Mouse (Mus musculus): ENCODE data around the gene Lce3b. TPM values are rescaled to one million over a fixed set of nuclear protein-coding genes. Genes with fewer than 3 reads are reported as not detected.

Lce3b gene
- not detected in 2 replicates for polyA plus RNA-seq (2014; fragmentation: Nextera tagmentation; extraction: Ambion mirVana)

- Histone ChIP-seq H3K36me3 (ENCODE audit: control insufficient read depth, insufficient read depth, low read length) (no peaks in the 10 kb centered on the region), H3K27me3 (ENCODE audit: control insufficient read depth, insufficient read depth, low read length) (no peaks in the 10 kb centered on the region), H3K9me3 (ENCODE audit: control insufficient read depth, low read length) (no peaks in the 10 kb centered on the region), H3K27ac (ENCODE audit: low read depth, low read length) (no peak within 1 kb of the TSS), H3K9ac (replicated peaks; ENCODE audit: low read depth, low read length) (no peak within 1 kb of the TSS), H3K4me3 (ENCODE audit: low read depth, low read length) (no peak within 1 kb of the TSS), H3K4me1 (ENCODE audit: control insufficient read depth, insufficient read depth, low read length) (no peaks in the 10 kb centered on the region), H3K4me2 (ENCODE audit: low read depth, low read length) (no peak within 1 kb of the TSS)
- no peak for ATAC-seq (ENCODE audit: low read depth)
- 66% methylated on average over 2 of the region's 2 CpGs for WGBS
These were observed at the start of gene Lce3b for GRCm38 (mm10) chr3:92932679-92933078. Gene Lce3b (plus strand): TSS chr3:92932979.

DNA sequence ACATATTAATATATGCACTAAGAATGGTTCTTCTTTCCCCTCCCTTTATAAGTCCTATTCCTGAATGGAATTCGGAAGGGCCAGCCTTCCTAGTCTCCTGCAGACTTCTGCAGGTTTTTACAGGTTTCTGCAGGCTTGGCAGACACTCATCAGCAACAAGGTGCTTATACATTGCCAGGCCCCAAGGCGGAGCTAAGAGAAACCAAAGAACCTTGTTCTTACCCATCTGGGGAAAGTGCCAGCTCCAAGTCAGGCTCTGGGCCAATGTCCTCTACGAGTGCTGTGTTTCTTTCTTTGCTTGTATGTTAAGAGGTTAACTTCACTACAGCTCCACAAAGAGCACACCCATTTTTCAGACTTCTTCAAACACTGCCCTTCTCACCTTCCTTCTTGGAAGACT, 38.7 kb upstream of the Lce3b start:
- WGBS, result 76% methylated on average over 3 of the region's 3 CpGs
- no peak for ATAC-seq (ENCODE audit: low read depth)
- Histone ChIP-seq H3K9ac (replicated peaks; ENCODE audit: low read depth, low read length) (no peak overlapping the region), H3K4me3 (ENCODE audit: low read depth, low read length) (no peak overlapping the region), H3K4me1 (ENCODE audit: control insufficient read depth, insufficient read depth, low read length) (no peaks in the 10 kb centered on the region), H3K4me2 (ENCODE audit: low read depth, low read length) (no peak overlapping the region), H3K27ac (ENCODE audit: low read depth, low read length) (no peak overlapping the region), H3K27me3 (ENCODE audit: control insufficient read depth, insufficient read depth, low read length) (no peaks in the 10 kb centered on the region), H3K9me3 (ENCODE audit: control insufficient read depth, low read length) (no peaks in the 10 kb centered on the region), H3K36me3 (ENCODE audit: control insufficient read depth, insufficient read depth, low read length) (no peaks in the 10 kb centered on the region)

GRCm38 (mm10) chr3:92894489-92894888, 38.3 kb upstream of the Lce3b start:
- 63% methylated on average over 1 of the region's 1 CpGs for WGBS
- no peaks in the 10 kb centered on the region for H3K27me3 ChIP-seq (ENCODE audit: control insufficient read depth, insufficient read depth, low read length)

DNA sequence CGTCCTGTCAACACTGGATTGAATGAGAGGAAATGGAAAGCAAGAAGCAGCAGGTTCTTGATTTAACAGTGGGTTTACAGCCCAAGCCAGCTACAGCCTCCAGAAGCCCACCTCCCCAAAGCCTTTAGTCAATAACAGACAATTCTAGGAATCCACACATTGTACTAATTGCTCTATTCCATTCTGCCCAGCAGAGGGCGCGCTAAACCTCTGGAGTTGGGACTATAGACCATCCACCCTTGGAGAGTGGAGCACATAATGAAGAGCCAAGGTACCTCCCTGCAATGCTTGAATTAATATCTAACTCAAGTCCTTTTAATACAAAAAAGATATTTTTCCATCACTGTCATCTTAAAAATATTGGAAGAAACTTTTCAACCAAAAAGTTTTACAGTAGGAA, 29.8 kb upstream of the Lce3b start:
- H3K9me3 ChIP-seq (ENCODE audit: control insufficient read depth, low read length), result no peaks in the 10 kb centered on the region
- no peaks in the 10 kb centered on the region for H3K4me1 ChIP-seq (ENCODE audit: control insufficient read depth, insufficient read depth, low read length)
- H3K27me3 ChIP-seq (ENCODE audit: control insufficient read depth, insufficient read depth, low read length), result no peaks in the 10 kb centered on the region
- H3K9ac ChIP-seq (replicated peaks; ENCODE audit: low read depth, low read length), result no peak overlapping the region
- no peak for ATAC-seq (ENCODE audit: low read depth)
- H3K4me2 ChIP-seq (ENCODE audit: low read depth, low read length), result no peak overlapping the region
- H3K36me3 ChIP-seq (ENCODE audit: control insufficient read depth, insufficient read depth, low read length), result no peaks in the 10 kb centered on the region
- 27% methylated on average over 3 of the region's 3 CpGs for WGBS
- H3K27ac ChIP-seq (ENCODE audit: low read depth, low read length), result no peak overlapping the region
- H3K4me3 ChIP-seq (ENCODE audit: low read depth, low read length), result no peak overlapping the region

More at GRCm38 (mm10) chr3:92894489-92894888, 38.3 kb upstream of the Lce3b start:
- H3K4me2 ChIP-seq (ENCODE audit: low read depth, low read length), result no peak overlapping the region
- H3K4me1 ChIP-seq (ENCODE audit: control insufficient read depth, insufficient read depth, low read length), result no peaks in the 10 kb centered on the region
- no peak overlapping the region for H3K9ac ChIP-seq (replicated peaks; ENCODE audit: low read depth, low read length)
- no peak for ATAC-seq (ENCODE audit: low read depth)
- H3K27ac ChIP-seq (ENCODE audit: low read depth, low read length), result no peak overlapping the region
- no peaks in the 10 kb centered on the region for H3K36me3 ChIP-seq (ENCODE audit: control insufficient read depth, insufficient read depth, low read length)
- H3K4me3 ChIP-seq (ENCODE audit: low read depth, low read length), result no peak overlapping the region
- H3K9me3 ChIP-seq (ENCODE audit: control insufficient read depth, low read length), result no peaks in the 10 kb centered on the region

GRCm38 (mm10) chr3:92903640-92904039, 29.1 kb upstream of the Lce3b start:
- Histone ChIP-seq H3K36me3 (ENCODE audit: control insufficient read depth, insufficient read depth, low read length) (no peaks in the 10 kb centered on the region), H3K4me2 (ENCODE audit: low read depth, low read length) (no peak overlapping the region), H3K27ac (ENCODE audit: low read depth, low read length) (no peak overlapping the region), H3K4me1 (ENCODE audit: control insufficient read depth, insufficient read depth, low read length) (no peaks in the 10 kb centered on the region), H3K4me3 (ENCODE audit: low read depth, low read length) (no peak overlapping the region), H3K9me3 (ENCODE audit: control insufficient read depth, low read length) (no peaks in the 10 kb centered on the region), H3K27me3 (ENCODE audit: control insufficient read depth, insufficient read depth, low read length) (no peaks in the 10 kb centered on the region), H3K9ac (replicated peaks; ENCODE audit: low read depth, low read length) (no peak overlapping the region)
- ATAC-seq (ENCODE audit: low read depth), result peak; percentile 79
- WGBS, result 30% methylated on average over 4 of the region's 4 CpGs

- ATAC-seq (ENCODE audit: low read depth), result no peak
- H3K9ac ChIP-seq (replicated peaks; ENCODE audit: low read depth, low read length), result no peak overlapping the region
- H3K27ac ChIP-seq (ENCODE audit: low read depth, low read length), result no peak overlapping the region
- 65% methylated on average over 3 of the region's 3 CpGs for WGBS
- H3K36me3 ChIP-seq (ENCODE audit: control insufficient read depth, insufficient read depth, low read length), result no peaks in the 10 kb centered on the region
- H3K27me3 ChIP-seq (ENCODE audit: control insufficient read depth, insufficient read depth, low read length), result no peaks in the 10 kb centered on the region
- no peaks in the 10 kb centered on the region for H3K9me3 ChIP-seq (ENCODE audit: control insufficient read depth, low read length)
- no peaks in the 10 kb centered on the region for H3K4me1 ChIP-seq (ENCODE audit: control insufficient read depth, insufficient read depth, low read length)
- no peak overlapping the region for H3K4me3 ChIP-seq (ENCODE audit: low read depth, low read length)
- no peak overlapping the region for H3K4me2 ChIP-seq (ENCODE audit: low read depth, low read length)
These were observed 27.6 kb upstream of the Lce3b start for GRCm38 (mm10) chr3:92905182-92905581.

DNA sequence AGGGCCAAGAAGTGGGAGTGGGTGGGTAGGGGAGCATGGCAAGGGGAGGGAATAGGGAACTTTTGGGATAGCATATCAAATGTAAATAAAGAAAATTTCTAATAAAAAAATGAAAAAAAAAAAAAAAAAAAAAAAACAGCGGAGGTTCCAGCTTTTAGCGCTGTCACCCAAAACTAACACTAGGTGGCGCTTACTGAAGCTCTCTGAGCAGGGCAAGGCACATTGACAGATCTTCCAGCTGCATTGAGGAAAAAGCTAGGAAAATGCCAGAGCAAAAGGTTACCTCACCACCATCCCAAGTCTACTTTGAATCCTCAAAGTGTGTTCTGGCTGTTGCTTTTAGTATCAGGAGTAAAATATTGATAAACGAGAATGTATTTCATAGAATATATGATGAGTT, 25.2 kb upstream of the Lce3b start:
- 34% methylated on average over 4 of the region's 4 CpGs for WGBS
- no peak overlapping the region for H3K9ac ChIP-seq (replicated peaks; ENCODE audit: low read depth, low read length)
- no peaks in the 10 kb centered on the region for H3K9me3 ChIP-seq (ENCODE audit: control insufficient read depth, low read length)
- no peak overlapping the region for H3K4me2 ChIP-seq (ENCODE audit: low read depth, low read length)
- ATAC-seq (ENCODE audit: low read depth), result peak; percentile 75; the same call in 1 of the 2 replicates
- H3K4me1 ChIP-seq (ENCODE audit: control insufficient read depth, insufficient read depth, low read length), result no peaks in the 10 kb centered on the region
- no peaks in the 10 kb centered on the region for H3K36me3 ChIP-seq (ENCODE audit: control insufficient read depth, insufficient read depth, low read length)
- H3K4me3 ChIP-seq (ENCODE audit: low read depth, low read length), result no peak overlapping the region
- H3K27ac ChIP-seq (ENCODE audit: low read depth, low read length), result no peak overlapping the region
- H3K27me3 ChIP-seq (ENCODE audit: control insufficient read depth, insufficient read depth, low read length), result no peaks in the 10 kb centered on the region

DNA sequence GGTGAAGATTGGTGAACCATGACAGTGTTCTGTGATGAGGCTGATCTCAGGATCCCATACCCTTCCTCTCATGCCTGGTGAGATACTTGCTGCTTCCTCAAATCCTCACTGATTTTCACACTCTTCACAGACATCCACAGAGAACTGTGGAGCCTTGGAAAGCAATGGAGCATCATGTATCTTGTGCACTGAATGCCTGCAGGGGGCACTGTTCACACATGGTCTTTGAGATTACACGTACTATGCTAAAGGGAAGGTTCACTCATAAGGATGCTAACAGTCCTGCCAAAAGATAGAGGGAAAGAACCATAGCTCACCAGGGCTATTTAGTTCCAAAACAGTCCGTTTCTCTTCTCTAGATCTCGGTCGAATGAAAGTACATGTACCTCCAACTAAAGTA, 12.4 kb upstream of the Lce3b start:
- Histone ChIP-seq H3K4me1 (ENCODE audit: control insufficient read depth, insufficient read depth, low read length) (no peaks in the 10 kb centered on the region), H3K27me3 (ENCODE audit: control insufficient read depth, insufficient read depth, low read length) (no peaks in the 10 kb centered on the region), H3K27ac (ENCODE audit: low read depth, low read length) (no peak overlapping the region), H3K4me2 (ENCODE audit: low read depth, low read length) (no peak overlapping the region), H3K9me3 (ENCODE audit: control insufficient read depth, low read length) (no peaks in the 10 kb centered on the region), H3K9ac (replicated peaks; ENCODE audit: low read depth, low read length) (no peak overlapping the region), H3K4me3 (ENCODE audit: low read depth, low read length) (no peak overlapping the region), H3K36me3 (ENCODE audit: control insufficient read depth, insufficient read depth, low read length) (no peaks in the 10 kb centered on the region)
- WGBS, result 59% methylated on average over 4 of the region's 4 CpGs
- no peak for ATAC-seq (ENCODE audit: low read depth)

GRCm38 (mm10) chr3:92926130-92926529, 6.6 kb upstream of the Lce3b start, which contains the start of gene Lce3a:
Gene Lce3a (minus strand): TSS chr3:92926230.
- Histone ChIP-seq H3K4me1 (ENCODE audit: control insufficient read depth, insufficient read depth, low read length) (no peaks in the 10 kb centered on the region), H3K27me3 (ENCODE audit: control insufficient read depth, insufficient read depth, low read length) (no peaks in the 10 kb centered on the region), H3K9ac (replicated peaks; ENCODE audit: low read depth, low read length) (no peak within 1 kb of the TSS), H3K36me3 (ENCODE audit: control insufficient read depth, insufficient read depth, low read length) (no peaks in the 10 kb centered on the region), H3K27ac (ENCODE audit: low read depth, low read length) (no peak within 1 kb of the TSS), H3K4me2 (ENCODE audit: low read depth, low read length) (no peak within 1 kb of the TSS), H3K4me3 (ENCODE audit: low read depth, low read length) (no peak within 1 kb of the TSS), H3K9me3 (ENCODE audit: control insufficient read depth, low read length) (no peaks in the 10 kb centered on the region)
- no peak for ATAC-seq (ENCODE audit: low read depth)
- 68% methylated on average over 2 of the region's 2 CpGs for WGBS
